Mouse (Mus musculus): ENCODE results near the gene Samd5. TPM values are rescaled to one million over a fixed set of nuclear protein-coding genes. Genes with fewer than 3 reads are reported as not detected.

The Samd5 gene
- polyA plus RNA-seq, 1 experiment from 2014 or later: 6.0 TPM

DNA sequence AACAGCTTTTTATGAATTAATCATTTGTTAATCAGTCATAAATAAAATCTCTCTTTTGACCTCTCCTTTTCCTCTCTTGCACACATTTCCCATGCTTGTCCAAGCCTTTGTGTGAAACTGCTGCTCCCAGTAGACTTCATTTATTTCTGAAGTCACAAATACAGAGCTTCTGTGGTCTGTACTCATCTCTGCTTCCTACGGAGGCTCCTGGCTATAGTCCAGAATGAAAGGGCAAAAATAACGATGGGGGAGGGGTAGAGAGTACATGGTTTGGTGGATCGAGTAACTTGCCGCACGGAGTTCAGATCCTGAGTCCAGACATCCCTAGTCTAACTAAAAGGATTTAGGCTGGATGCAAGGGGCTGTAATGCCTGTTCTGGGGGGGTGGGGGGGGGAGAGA lies 3.1 kb upstream of the Samd5 start:
- no peak for ATAC-seq (ENCODE audit: low FRiP score, low read depth)
- 27% methylated on average over 5 of the region's 5 CpGs for WGBS
- Histone ChIP-seq H3K4me2 (replicated peaks) (no peak overlapping the region), H3K4me3 (no peak overlapping the region), H3K27ac (no peak overlapping the region), H3K4me1 (peaks cover 19% of the 10 kb centered on the region), H3K27me3 (peaks cover 39% of the 10 kb centered on the region), H3K9me3 (no peaks in the 10 kb centered on the region), H3K36me3 (no peaks in the 10 kb centered on the region), H3K9ac (no peak overlapping the region)

DNA sequence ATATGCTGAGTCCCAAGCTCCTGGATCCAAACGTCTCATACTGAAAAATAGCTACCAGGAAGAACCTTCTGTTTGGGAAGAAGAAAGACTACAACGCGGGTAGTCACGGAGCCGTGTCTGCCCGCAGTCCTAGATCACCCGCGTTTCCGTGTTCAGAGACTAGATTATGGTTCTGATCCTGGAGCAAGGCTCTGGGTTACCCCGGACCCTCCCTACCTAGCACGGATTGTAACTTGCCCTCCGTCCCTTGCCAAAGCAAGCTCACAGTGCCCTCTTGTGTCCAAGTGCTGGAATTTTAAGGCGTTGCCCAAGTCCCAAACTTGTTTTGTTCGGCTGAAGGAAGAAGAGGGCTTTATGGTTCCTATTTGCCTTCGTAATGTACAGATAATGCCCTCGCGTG lies 1.9 kb upstream of the Samd5 start:
- no peaks in the 10 kb centered on the region for H3K9me3 ChIP-seq
- H3K4me3 ChIP-seq: peak overlapping the region; percentile 22
- H3K4me2 ChIP-seq (replicated peaks): peak overlapping the region; percentile 97
- ATAC-seq (ENCODE audit: low FRiP score, low read depth): peak; percentile 60
- WGBS: 2% methylated on average over 17 of the region's 17 CpGs
- H3K4me1 ChIP-seq: peaks cover 19% of the 10 kb centered on the region
- H3K36me3 ChIP-seq: no peaks in the 10 kb centered on the region
- no peak overlapping the region for H3K9ac ChIP-seq
- no peak overlapping the region for H3K27ac ChIP-seq
- H3K27me3 ChIP-seq: peaks cover 42% of the 10 kb centered on the region

DNA sequence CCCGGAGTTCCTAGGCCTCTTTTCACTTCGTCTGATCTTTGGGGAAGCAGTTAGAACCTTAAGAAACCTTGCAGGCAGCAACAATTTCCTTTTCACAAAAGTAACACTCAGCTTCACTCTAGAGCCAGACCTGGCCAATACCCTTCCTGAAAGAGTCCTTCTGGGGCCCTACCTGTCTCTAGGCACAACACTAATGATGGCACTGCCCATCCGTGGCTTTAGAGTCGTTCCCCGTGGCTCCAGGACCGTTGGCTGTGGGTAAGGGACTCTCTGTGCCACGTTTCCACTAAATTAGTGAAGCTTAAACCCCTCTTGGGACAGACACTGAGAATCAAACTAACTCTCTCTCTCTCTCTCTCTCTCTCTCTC lies 1.4 kb upstream of the Samd5 start:
- no peak overlapping the region for H3K9ac ChIP-seq
- no peak overlapping the region for H3K4me3 ChIP-seq

DNA sequence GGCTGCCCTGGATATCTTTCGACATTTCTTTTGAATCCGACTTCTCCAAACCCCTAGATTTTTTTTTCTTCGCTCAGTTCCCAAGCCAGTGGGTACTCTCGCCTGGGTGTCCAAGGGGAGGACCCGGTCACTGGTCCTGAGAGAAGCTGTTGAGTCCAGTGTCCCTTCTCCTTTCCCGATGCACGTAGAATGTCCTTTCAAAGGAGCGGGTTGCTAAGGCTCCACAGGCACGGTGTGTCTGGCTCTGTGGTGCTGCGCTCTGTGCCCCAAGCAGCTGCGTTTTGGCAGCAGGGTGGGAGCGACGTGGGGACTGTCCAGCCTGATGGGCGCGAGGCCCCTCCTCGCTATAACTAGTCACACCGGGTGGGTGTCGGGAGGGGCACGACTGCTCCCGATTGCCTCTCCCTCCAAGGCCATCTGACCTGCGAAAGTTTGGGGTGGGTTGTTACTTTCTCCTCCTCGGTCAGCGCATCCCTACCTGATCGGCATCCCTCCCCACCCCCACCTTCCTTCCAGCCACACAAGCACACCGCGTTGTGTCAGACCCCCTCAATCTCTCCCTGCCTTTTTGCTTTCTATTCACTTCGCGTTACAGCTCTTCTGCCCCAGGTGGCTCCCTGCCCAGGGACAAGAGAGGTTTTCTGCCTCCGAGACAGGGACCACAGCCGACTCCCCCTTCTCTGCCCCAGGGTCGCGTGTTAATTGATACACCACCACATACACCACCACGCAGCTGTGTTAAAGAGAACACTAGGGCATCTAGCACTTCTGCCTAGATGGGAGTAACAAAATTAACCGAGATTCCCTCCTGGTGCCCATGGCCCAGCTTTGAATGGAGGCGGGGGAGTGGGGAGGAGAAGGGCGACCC lies 776 bp upstream of the Samd5 start:
- WGBS: 1% methylated on average over 36 of the region's 36 CpGs
- 0 out of 2 replicates have a peak, but pooled peaks have one; percentile 6 for ATAC-seq (ENCODE audit: low FRiP score, low read depth)

More for the DNA sequence above, 1.4 kb upstream of the Samd5 start:
- Histone ChIP-seq H3K9me3 (no peaks in the 10 kb centered on the region), H3K27me3 (peaks cover 42% of the 10 kb centered on the region), H3K4me1 (peaks cover 19% of the 10 kb centered on the region), H3K27ac (no peak overlapping the region), H3K4me2 (replicated peaks) (peak overlapping the region; percentile 97), H3K36me3 (no peaks in the 10 kb centered on the region)
- ATAC-seq (ENCODE audit: low FRiP score, low read depth): no peak
- WGBS: 4% methylated on average over 7 of the region's 7 CpGs

DNA sequence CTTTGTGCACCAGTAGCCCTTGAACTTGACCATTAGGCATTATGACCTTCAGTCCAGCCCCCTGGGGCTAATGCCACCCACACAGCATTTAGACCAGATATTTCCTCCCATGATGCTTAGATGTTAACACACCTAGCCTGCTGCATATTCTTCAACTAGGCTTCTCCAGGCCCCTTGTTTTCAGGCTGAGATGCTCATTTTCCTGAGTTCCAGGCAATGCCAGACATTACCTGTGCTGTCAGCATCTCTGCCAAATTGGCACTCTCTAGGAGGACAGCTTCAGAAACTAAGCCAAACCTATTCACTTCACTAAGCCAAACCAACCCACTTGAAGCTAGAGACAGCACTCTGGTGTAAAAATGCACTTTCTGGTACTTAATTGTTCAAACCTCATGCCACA lies 1.7 kb downstream of the Samd5 start:
- Histone ChIP-seq H3K36me3 (no peaks in the 10 kb centered on the region), H3K4me3 (peak overlapping the region; percentile 68), H3K9ac (no peak overlapping the region), H3K27me3 (peaks cover 38% of the 10 kb centered on the region), H3K9me3 (no peaks in the 10 kb centered on the region), H3K27ac (no peak overlapping the region), H3K4me2 (replicated peaks) (peak overlapping the region; percentile 97), H3K4me1 (peaks cover 19% of the 10 kb centered on the region)
- no peak for ATAC-seq (ENCODE audit: low FRiP score, low read depth)

More for the DNA sequence above, 776 bp upstream of the Samd5 start:
- Histone ChIP-seq H3K4me2 (replicated peaks) (peak overlapping the region; percentile 97), H3K9me3 (no peaks in the 10 kb centered on the region), H3K27me3 (peaks cover 42% of the 10 kb centered on the region), H3K9ac (peak overlapping the region; percentile 75), H3K4me1 (peaks cover 19% of the 10 kb centered on the region), H3K27ac (no peak overlapping the region), H3K4me3 (peak overlapping the region; percentile 68), H3K36me3 (no peaks in the 10 kb centered on the region)

DNA sequence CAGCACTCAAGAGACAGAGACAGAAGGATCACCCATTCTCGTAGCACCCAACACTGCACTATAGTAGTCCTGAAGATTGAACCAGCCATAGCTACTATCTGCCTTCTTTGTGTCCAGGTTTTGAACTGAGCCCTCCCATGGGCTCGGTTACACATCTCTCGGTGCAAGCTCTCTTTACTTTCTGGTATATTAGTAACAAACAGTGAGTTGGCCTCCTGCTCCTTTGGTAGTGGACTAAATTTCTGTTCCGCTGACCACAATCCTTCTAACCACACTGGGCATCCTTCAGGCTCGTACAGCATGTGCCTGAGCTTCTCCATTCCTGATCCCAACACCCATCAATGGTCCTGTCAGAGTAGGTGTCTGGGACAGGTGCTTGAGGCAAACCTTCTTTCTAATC lies 2.3 kb downstream of the Samd5 start:
- H3K4me2 ChIP-seq (replicated peaks): peak overlapping the region; percentile 97
- 90% methylated on average over 5 of the region's 5 CpGs for WGBS
- H3K9me3 ChIP-seq: no peaks in the 10 kb centered on the region
- H3K27ac ChIP-seq: no peak overlapping the region
- ATAC-seq (ENCODE audit: low FRiP score, low read depth): no peak
- peak overlapping the region; percentile 68; the same call in 1 of the 2 replicates for H3K4me3 ChIP-seq
- H3K4me1 ChIP-seq: peaks cover 19% of the 10 kb centered on the region
- peaks cover 33% of the 10 kb centered on the region for H3K27me3 ChIP-seq
- no peaks in the 10 kb centered on the region for H3K36me3 ChIP-seq
- H3K9ac ChIP-seq: no peak overlapping the region

DNA sequence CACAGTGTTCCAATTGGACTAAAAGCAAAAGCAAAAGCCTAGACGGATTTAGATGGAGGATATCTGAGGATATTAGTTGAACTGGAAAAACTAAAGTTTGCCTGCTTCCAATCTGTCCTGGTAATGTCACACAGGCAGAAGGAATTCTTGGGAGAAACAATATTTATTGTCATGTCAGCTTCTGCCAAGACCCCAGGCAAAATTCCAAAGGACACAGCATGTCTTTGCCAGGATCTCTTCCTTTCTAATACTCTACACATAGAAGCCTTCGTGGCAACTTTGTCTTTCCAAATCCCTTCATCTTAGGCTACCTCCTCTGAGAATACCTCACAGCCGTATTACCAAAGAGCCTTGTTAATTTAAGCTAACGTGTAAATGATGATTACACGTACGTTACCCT lies 4.7 kb downstream of the Samd5 start:
- H3K4me1 ChIP-seq: 0 out of 2 replicates have a peak, but pooled peaks cover 9% of the 10 kb centered on the region
- no peaks in the 10 kb centered on the region for H3K36me3 ChIP-seq
- H3K27me3 ChIP-seq: peaks cover 18% of the 10 kb centered on the region
- no peak overlapping the region for H3K4me2 ChIP-seq (replicated peaks)
- 80% methylated on average over 6 of the region's 6 CpGs for WGBS
- H3K4me3 ChIP-seq: no peak overlapping the region
- no peak overlapping the region for H3K27ac ChIP-seq
- H3K9ac ChIP-seq: no peak overlapping the region
- no peaks in the 10 kb centered on the region for H3K9me3 ChIP-seq
- no peak for ATAC-seq (ENCODE audit: low FRiP score, low read depth)

DNA sequence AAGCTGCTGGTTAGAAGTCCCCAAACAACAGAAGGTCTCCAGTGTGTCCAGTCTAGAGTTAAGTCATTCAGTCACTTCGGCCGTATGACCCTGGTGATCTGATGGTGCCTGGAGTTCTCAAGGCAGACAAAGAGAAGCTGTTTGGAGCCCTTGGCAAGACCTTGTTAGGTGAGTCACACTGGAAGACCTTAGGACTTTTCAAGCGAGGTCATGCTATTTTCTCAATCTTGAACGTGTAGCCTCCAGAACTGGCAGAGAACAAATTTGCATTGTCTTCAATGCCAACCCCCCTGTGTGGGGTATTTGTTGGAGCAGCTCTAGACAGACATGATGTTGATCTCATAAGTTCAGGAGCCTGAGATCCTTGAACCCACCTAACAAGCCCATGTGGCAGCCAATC lies 6.2 kb downstream of the Samd5 start:
- Histone ChIP-seq H3K27ac (no peak overlapping the region), H3K4me1 (0 out of 2 replicates have a peak, but pooled peaks cover 3% of the 10 kb centered on the region), H3K4me2 (replicated peaks) (no peak overlapping the region), H3K36me3 (no peaks in the 10 kb centered on the region), H3K9me3 (no peaks in the 10 kb centered on the region), H3K9ac (no peak overlapping the region), H3K4me3 (no peak overlapping the region), H3K27me3 (peaks cover 10% of the 10 kb centered on the region; the same call in 1 of the 2 replicates)
- ATAC-seq (ENCODE audit: low FRiP score, low read depth): no peak
- 86% methylated on average over 4 of the region's 4 CpGs for WGBS

DNA sequence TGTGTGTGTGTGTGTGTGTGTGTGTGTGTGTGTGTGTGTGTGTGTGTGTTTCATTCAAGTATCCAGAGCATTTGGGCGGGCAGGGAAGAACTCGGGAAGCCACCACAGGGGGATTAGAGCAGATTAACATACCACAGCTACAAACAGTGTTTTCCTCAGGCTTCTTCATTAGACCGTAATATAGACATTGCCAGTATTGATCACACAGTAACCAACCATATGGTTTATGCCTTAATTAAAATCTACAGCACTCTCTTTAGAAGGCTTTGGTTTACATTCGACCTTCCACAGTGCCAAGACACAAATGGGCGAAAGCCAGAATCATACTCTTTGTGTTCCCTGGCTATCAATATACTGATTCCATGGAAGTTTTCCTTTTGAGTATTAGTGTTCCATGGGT lies 22.1 kb downstream of the Samd5 start:
- no peak for ATAC-seq (ENCODE audit: low FRiP score, low read depth)
- H3K9me3 ChIP-seq: no peaks in the 10 kb centered on the region
- H3K36me3 ChIP-seq: no peaks in the 10 kb centered on the region
- no peaks in the 10 kb centered on the region for H3K27me3 ChIP-seq
- H3K4me3 ChIP-seq: no peak overlapping the region
- 92% methylated on average over 5 of the region's 5 CpGs for WGBS
- H3K27ac ChIP-seq: no peak overlapping the region
- no peak overlapping the region for H3K4me2 ChIP-seq (replicated peaks)
- peaks cover 6% of the 10 kb centered on the region; the same call in 1 of the 2 replicates for H3K4me1 ChIP-seq
- no peak overlapping the region for H3K9ac ChIP-seq

DNA sequence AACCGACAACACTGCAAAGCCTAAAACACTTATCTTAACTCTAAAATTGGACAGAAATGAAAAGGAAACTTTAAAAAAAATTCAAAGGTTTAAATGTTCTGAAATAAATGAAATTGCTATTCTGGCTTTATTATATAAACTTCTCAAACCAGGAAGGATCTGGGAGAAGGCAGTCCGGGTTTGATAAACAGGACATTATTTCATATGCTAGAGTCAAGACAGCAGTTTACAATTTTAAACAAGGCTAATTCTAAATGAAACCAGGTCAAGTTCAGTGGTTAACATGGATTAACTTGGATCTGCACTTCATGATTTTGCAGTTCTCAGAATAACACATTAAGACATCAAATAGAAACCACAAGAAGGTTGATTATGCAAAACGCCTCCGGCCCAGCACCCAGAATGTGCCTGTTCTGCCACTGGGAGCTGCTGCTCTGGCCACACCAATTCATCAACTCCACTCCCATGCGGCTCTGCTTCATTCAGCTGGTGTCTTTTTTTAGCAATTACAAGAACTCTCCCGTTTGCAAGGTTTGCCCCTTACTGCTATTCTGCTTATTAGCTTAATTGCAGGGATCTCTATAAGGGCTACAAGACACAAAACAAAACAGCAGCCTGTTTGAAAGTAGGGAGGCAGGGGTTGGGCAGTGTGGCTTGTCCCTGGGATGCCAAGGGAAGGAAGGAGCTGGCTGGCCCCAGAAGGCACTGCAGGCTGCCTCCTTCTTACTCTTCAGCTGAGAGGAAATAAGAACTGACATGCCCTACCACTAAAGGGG lies 24.8 kb downstream of the Samd5 start:
- 49% methylated on average over 6 of the region's 6 CpGs for WGBS
- H3K9me3 ChIP-seq: no peaks in the 10 kb centered on the region
- no peaks in the 10 kb centered on the region for H3K27me3 ChIP-seq
- no peak overlapping the region for H3K4me3 ChIP-seq
- no peak overlapping the region for H3K9ac ChIP-seq
- no peak overlapping the region for H3K27ac ChIP-seq
- ATAC-seq (ENCODE audit: low FRiP score, low read depth): no peak
- no peaks in the 10 kb centered on the region for H3K36me3 ChIP-seq
- peaks cover 6% of the 10 kb centered on the region; the same call in 1 of the 2 replicates for H3K4me1 ChIP-seq
- H3K4me2 ChIP-seq (replicated peaks): no peak overlapping the region

DNA sequence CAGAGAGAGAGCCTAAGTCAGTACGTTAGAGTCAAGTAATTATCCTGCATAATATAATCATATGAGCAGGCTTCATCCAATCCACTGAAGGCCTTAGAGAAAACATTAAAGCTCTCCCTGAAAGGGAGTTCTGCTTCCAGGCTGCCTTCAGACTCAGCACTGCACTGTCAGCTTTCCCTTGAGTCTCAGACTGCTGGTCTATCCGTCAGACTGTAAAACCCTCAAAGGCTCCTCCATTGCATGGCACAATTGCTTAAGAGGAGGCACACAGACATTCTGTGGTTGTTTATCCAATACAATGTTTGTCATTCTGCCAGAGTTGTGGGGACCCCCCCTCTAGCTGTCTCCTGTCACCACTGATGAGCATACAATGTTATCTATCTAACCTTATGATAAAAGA lies 26.5 kb downstream of the Samd5 start:
- Histone ChIP-seq H3K4me3 (no peak overlapping the region), H3K9me3 (no peaks in the 10 kb centered on the region), H3K4me2 (replicated peaks) (no peak overlapping the region), H3K36me3 (no peaks in the 10 kb centered on the region), H3K27me3 (no peaks in the 10 kb centered on the region), H3K9ac (no peak overlapping the region), H3K27ac (no peak overlapping the region), H3K4me1 (peaks cover 6% of the 10 kb centered on the region; the same call in 1 of the 2 replicates)
- WGBS: 60% methylated on average over 2 of the region's 2 CpGs
- ATAC-seq (ENCODE audit: low FRiP score, low read depth): no peak

DNA sequence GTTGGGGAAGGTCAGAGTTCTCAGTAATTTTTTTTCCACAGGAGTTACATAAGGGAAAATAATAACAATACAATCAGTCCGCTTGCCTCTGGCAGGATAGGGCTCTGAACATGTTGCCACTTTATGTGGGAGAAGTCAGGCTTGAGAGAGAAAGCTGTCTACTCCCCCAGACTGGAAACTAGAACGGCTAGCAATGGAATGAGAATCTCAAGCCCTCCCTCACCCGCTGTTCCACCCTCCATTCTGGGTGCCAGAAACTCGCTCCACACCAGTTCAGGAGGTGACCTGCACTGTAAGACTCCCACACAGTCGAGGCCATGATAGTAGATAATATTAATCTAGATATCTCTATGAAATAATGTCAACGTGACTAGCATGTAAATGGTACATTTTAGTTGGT lies 27.3 kb downstream of the Samd5 start:
- no peak overlapping the region for H3K4me2 ChIP-seq (replicated peaks)
- no peak overlapping the region for H3K27ac ChIP-seq
- H3K4me3 ChIP-seq: no peak overlapping the region
- ATAC-seq (ENCODE audit: low FRiP score, low read depth): no peak
- no peaks in the 10 kb centered on the region for H3K27me3 ChIP-seq
- H3K9ac ChIP-seq: no peak overlapping the region
- no peaks in the 10 kb centered on the region for H3K9me3 ChIP-seq
- H3K4me1 ChIP-seq: peaks cover 6% of the 10 kb centered on the region; the same call in 1 of the 2 replicates
- WGBS: 75% methylated on average over 6 of the region's 6 CpGs
- no peaks in the 10 kb centered on the region for H3K36me3 ChIP-seq
